Mouse (Mus musculus) adrenal gland (tissue): ENCODE measurements around the gene Ssxb6.
"Not testable (repeated sequence)": the region's sequence is repeated elsewhere in the genome, so short reads cannot be mapped to it uniquely, and the experiment has no call there.

Experiments
- intact Hi-C: fragments of 180-260 bp; cut with DNase I; formaldehyde crosslinking; loops from one replicate; pipeline ENCODE4 v1.15.1; 2025
- long read RNA-seq, 2 experiments: library from polyadenylated mRNA; unstranded; transcript quantifications; one replicate each; pipeline ENCODE4 v2.0.0; 2020; ENCODE audit warnings: borderline replicate concordance in 1 of 2; ENCODE audit not compliant: insufficient replicate concordance in 1 of 2

Ssxb6 gene
- long read RNA-seq, experiment 1, result 0 reads
- long read RNA-seq, experiment 2, result 0 reads

GRCm38 (mm10) chrX:8548155-8548554 lies at the start of gene Ssxb6:
Ssxb6 (minus strand) TSS chrX:8548255.
- intact Hi-C loops, result not testable (repeated sequence)

- intact Hi-C loops, result not testable (repeated sequence)
These were observed 43.7 kb upstream of the Ssxb6 start, which contains the start of gene Ssxb3 for GRCm38 (mm10) chrX:8591716-8592115. Ssxb3 (minus strand) TSS chrX:8591816.

- intact Hi-C loops, result no loop called here
These were observed 23.2 kb downstream of the Ssxb6 start, which contains the start of gene Gm14459 for GRCm38 (mm10) chrX:8524854-8525253. Gm14459 (minus strand) TSS chrX:8524954.
